Mouse (Mus musculus): Measurements from ENCODE around the gene Fam90a1b. TPM values are rescaled to one million over a fixed set of nuclear protein-coding genes. Genes with fewer than 3 reads are reported as not detected.
A peak's percentile ranks its signal among the peaks of the same experiment; 100 is the strongest.
"Not testable (repeated sequence)": the region's sequence is repeated elsewhere in the genome, so short reads cannot be mapped to it uniquely, and the experiment has no call there.

Fam90a1b gene
- not detected for total RNA-seq (2021)
- long read RNA-seq, experiment 1, result 0 reads
- long read RNA-seq, experiment 2, result 0 reads

GRCm38 (mm10) chrX:94366670-94367241 lies at the start of gene Fam90a1b, which contains the start of gene Apoo:
Fam90a1b (minus strand) TSS chrX:94366777.
Apoo (plus strand) TSS chrX:94367117.
- intact Hi-C loops (cut with DNase I), result loop anchor here (1.0 to 10.0 kb wide), 3 partner anchors 77 to 178 kb away; partner anchors contain the start of gene Maged1
- peak; percentile 97 for DNase-seq
- peak; percentile 67 for TF ChIP-seq CTCF (IDR thresholded peaks at IDR 0.05)
- Histone ChIP-seq H3K4me3 (peak within 1 kb of the TSS; percentile 81), H3K27ac (peak within 1 kb of the TSS; percentile 95)

GRCm38 (mm10) chrX:94408975-94409374 lies 42.4 kb upstream of the Fam90a1b start:
- H3K27ac ChIP-seq, result no peak overlapping the region
- TF ChIP-seq CTCF (IDR thresholded peaks at IDR 0.05), result no peak
- no peak overlapping the region for H3K4me3 ChIP-seq
- intact Hi-C loops (cut with DNase I), result no loop called here
- no peak for DNase-seq

GRCm38 (mm10) chrX:94378734-94379133 lies 12.2 kb upstream of the Fam90a1b start:
- Histone ChIP-seq H3K27ac (peak overlapping the region; percentile 44), H3K4me3 (no peak overlapping the region)
- TF ChIP-seq CTCF (IDR thresholded peaks at IDR 0.05), result no peak
- intact Hi-C loops (cut with DNase I), result no loop called here
- no peak for DNase-seq

- intact Hi-C loops (cut with DNase I), result loop anchor here (5.0 to 10.0 kb wide), 2 partner anchors 130 to 178 kb away; partner anchors contain the start of gene Maged1
- DNase-seq, result peak; percentile 69
- Histone ChIP-seq H3K4me3 (peak overlapping the region; percentile 81), H3K27ac (peak overlapping the region; percentile 95)
- TF ChIP-seq CTCF (IDR thresholded peaks at IDR 0.05), result no peak
These were observed 671 bp upstream of the Fam90a1b start for GRCm38 (mm10) chrX:94367248-94367647.

GRCm38 (mm10) chrX:94366029-94366428 lies 548 bp downstream of the Fam90a1b start:
- peak; percentile 17 for DNase-seq
- no peak for TF ChIP-seq CTCF (IDR thresholded peaks at IDR 0.05)
- Histone ChIP-seq H3K4me3 (peak overlapping the region; percentile 81), H3K27ac (no peak overlapping the region)
- intact Hi-C loops (cut with DNase I), result loop anchor here (1.0 to 10.0 kb wide), 3 partner anchors 77 to 179 kb away; partner anchors contain the start of gene Maged1

- no peak overlapping the region for H3K27ac ChIP-seq
- intact Hi-C loops (cut with DNase I), result loop anchor here (5.0 to 10.0 kb wide), 2 partner anchors 128 to 179 kb away; partner anchors contain the start of gene Maged1
- peak overlapping the region; percentile 81; the same call in 1 of the 2 replicates for H3K4me3 ChIP-seq
- DNase-seq, result no peak
- no peak for TF ChIP-seq CTCF (IDR thresholded peaks at IDR 0.05)
These were observed 1.1 kb downstream of the Fam90a1b start for GRCm38 (mm10) chrX:94365381-94365925.

GRCm38 (mm10) chrX:94343638-94344037 lies 22.9 kb downstream of the Fam90a1b start:
- H3K4me3 ChIP-seq; DNase-seq; H3K27ac ChIP-seq; intact Hi-C loops (cut with DNase I): not testable (repeated sequence)

- no peak overlapping the region for H3K27ac ChIP-seq
- H3K4me3 ChIP-seq, result no peak overlapping the region
- no peak for TF ChIP-seq CTCF (IDR thresholded peaks at IDR 0.05)
- intact Hi-C loops (cut with DNase I), result no loop called here
- DNase-seq, result no peak
These were observed 45.3 kb downstream of the Fam90a1b start for GRCm38 (mm10) chrX:94321036-94321902.

Small RNA genes within 50 kb of the gene (microRNA-seq; reads per million reads assigned to microRNA genes)
- not detected for gene Gm44477

Other genes with a start within 250 kb of the Fam90a1b start
- 10 to 100 TPM; 17.9 to 23.4 TPM for gene Zfx, start 243.1 kb downstream of the Fam90a1b start, total RNA-seq (2021)
- 100 to 1,000 TPM in 1 of 2 experiments, 10 to 100 TPM in 1; 71.7 to 129 TPM for gene Eif2s3x, start 153.9 kb downstream of the Fam90a1b start, total RNA-seq (2021)
- gene Klhl15, start 132.2 kb downstream of the Fam90a1b start, total RNA-seq (2021), result 1 to 10 TPM; 5.4 to 6.3 TPM
- gene Apoo, start 340 bp upstream of the Fam90a1b start, total RNA-seq (2021), result 100 to 1,000 TPM; 182 to 212 TPM
- 10 to 100 TPM; 16.1 to 28.9 TPM for gene Maged1, start 175.4 kb upstream of the Fam90a1b start, total RNA-seq (2021)

Data from gastrocnemius, adult 2 months (tissue).